Mouse (Mus musculus): ENCODE measurements around the gene Fkbp14.

Fkbp14 gene

DNA sequence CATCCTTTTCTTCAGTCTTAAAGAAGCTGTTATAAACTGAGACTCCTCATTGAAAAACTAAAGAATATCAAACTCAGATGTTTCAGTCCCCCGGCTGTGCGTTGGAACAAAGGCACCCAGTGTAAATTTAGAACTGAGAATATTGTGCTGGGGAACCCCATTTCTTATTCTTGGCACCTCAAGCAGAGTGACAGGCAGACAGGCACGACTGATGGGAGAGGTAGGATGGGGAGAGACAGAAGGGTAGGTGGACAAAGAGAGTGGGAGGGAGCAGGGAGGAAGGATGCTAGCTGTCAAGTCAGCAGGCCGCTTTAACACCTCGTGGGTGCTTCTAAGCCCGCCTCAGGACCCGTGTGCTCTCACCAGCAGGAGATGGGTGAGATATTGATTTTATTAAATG, 54.3 kb downstream of the Fkbp14 start:
- no peak for DNase-seq

DNA sequence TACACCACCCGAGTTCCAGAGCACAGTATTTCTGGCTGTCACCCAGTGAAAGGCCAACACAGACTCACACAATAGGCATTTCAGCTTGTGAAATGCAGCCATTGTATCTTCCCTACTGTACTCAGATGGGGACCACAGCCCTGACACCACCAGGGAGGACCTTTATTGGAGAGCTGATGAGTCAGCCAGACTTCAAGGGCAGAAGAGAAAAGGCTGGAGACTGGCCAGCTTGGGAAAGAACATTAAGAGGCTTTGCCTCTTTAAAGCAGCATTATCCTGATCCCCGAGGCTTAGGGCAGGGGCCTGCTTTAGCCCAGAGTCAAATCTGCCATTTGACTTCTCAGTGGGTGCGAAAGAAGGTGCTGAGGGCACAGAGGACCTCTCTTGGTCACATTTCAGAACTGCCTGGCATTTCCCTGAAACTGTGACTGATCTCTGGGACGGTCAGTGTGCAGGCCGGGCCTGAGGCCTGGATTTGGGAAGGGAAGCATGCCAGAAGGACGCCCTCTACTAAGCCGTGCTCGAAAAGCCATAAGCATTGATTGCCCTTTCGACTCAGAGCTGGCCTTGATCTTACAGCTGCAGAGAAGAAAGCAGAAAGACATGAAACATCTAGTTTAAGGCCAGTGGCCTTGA, 56.7 kb downstream of the Fkbp14 start:
- no peak for DNase-seq

DNA sequence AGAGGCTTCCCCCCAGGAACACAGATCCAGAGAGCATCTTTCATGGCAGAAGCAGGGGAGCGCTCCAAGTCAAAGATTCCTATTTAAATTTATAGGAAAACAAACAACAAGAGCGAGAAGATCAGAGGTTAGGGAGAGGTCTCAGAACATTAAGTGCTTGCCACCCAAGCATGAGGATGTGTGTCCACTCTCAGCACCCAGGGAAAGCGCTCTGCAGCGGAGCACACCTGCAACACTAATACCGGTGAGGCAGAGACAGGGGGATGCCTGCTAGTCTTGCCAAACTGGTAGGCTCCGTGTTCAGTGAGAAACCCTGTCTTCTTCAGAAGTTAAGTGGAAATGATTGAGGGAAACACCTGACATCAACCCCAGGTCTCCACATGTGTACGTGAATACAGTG, 57.7 kb downstream of the Fkbp14 start:
- DNase-seq = no peak

DNA sequence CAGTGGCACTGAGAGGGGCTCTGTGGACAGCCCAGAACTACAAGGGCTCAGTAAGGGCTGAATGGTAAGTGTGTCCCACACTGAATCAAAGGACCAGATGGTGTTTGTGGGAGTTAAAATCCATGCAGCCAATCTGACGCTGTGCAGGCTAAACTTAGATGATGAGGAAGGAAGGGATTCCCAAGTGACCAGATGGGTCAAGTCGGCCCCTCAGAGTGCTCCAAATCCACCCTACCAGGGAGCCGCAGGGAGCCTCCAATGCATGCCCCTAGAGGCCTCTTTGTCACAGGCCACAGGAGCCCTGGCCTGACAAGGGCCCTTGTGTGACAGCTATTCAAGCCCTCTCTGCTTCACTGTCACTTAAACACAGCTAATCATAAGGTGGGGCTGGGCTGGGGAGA, 58.3 kb downstream of the Fkbp14 start:
- no peak for DNase-seq

DNA sequence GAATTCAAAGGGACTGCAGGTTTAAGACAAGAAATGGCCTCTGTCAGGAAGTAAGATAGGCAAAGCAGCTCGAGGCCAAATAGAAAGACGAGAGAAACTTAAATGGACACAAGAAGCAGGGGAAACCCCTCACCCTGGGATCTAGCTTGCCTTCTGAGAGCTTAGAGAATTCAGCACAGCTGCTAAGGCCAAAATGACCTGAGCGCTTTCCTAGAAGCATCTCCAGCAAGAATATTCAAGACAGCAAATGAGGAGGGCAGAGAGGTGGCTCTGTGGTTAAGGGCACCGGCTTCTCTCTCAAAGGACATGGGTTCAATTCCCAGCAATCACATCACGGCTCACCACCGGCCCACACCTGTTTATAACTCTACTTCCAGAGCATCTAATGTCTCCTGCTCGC, 60.1 kb downstream of the Fkbp14 start:
- no peak for DNase-seq

DNA sequence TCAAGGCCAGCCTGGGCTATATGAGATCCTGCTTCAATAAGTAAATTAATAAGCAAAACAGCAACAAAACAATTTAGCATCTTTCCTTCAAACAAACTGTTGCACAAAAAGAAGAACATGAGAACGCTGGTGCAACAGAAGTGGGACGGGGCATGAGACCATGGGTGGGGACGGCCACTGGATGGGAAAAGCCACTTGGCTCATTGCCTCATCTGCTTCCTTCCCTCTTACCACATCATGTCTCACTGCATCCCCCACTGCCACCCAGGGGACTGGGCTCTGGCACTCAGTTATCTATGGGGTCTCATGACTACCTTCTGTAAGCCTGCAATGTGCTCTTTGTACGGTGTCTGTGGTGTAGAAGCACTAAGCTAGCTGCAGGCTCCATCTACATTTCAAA, 61.6 kb downstream of the Fkbp14 start:
- no peak for DNase-seq

DNA sequence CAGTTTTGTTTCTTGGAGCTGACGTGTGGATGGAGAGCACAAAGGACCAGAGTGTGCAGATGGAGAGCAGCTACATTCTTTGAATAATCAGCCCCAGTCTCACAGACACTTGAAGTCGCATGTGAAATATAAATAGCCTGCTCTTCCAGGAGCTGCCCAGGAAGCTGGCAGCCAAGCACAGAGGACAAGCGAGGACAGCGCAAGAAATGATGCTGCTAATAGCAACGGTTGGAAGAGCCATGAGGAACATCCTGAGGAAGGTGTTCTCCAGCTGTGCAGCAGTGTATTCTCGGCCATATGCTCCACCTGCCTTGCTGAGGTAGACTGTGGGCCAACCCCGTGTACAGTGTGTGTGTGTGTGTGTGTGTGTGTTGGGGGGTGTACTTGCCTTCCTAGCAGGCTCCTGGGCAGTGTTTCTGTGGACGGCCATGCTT, 66.0 kb downstream of the Fkbp14 start:
- no peak for DNase-seq

DNA sequence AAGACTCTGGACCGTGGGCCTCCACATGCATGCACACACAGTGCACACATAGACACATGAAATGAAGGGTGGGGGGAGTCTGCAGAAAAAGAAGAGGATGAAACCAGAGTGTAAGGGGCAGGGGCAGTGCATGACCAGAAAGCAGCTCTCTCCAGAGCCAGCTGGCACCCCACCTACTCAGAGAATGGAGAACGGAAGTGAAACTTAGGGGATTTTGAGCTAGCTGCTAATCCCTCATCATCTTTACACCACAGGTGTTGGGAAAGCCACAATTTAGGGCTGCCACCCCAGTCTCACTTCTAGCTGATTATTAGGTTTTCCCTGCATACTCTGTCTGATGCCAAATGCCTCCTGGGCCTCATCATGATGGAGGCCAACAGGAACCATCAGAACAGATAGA, 66.9 kb downstream of the Fkbp14 start:
- DNase-seq = no peak

DNA sequence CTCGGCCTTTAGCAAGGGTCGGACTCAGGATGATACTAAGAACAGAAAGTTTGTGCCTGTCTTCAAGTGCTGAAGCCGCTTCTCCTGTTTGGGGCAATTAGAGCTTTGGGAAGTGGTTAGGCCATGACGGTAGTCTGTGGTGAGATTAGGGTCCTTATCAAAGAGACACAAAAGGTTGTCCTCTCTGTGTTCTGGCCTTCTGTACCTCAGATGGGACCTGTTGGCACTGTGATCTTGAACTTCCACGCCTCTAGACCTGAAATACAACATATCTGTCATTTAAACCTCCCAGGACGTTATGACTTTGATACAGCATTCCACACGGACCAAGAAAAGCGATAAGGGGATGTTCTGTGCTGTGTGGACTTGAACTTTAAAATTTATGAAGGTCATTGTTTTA, 68.4 kb downstream of the Fkbp14 start:
- no peak for DNase-seq

All from thymus, postnatal 25 days (tissue).